Mouse (Mus musculus): Measurements from ENCODE around the gene Yipf4. TPM values are rescaled to one million over a fixed set of nuclear protein-coding genes. Genes with fewer than 3 reads are reported as not detected.

Yipf4 gene
- total RNA-seq, 2 experiments from 2014 or later, result 28.4 to 36.7 TPM

DNA sequence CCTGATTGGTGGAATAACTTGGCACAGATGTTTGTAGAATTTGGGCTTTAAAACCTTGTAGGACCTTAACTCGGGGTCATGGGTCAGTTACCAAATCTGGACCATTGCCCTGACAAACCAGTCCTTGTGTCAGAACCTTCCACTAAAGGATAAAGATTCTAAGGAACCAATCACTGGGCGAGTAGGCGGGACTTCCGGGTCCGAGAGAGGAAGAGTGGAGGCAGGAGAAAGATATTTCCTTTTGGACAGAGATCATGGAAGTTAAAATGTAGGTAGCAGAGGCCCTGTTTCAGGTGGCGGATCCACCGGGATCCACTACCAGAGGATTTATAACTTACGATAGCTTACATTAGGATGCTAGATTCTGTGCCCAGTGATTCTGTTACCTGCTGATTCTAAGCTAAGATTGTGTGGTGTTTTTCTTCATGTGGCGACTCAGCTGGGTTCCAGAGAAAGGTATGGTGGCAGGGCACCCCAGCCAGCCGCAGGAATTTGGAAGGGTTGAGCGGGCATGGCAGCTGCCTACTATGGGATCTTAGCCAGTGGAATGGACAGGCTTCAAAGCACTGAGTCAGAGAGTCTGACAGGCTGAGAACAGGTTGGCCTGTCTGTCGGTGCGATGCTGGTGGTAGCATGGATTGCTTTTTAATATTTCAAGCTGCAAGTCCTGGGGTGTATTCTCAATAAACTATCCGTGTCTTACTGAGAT lies 8.8 kb upstream of the Yipf4 start:
- DNase-seq, result no peak
- TF ChIP-seq CTCF (IDR thresholded peaks at IDR 0.05), result no peak
- intact Hi-C loops (cut with DNase I), result no loop called here
- H3K27ac ChIP-seq, result no peak overlapping the region
- no peak overlapping the region for H3K4me3 ChIP-seq

GRCm38 (mm10) chr17:74489901-74490220 lies 568 bp downstream of the Yipf4 start:
- no peak for DNase-seq
- Histone ChIP-seq H3K27ac (peak overlapping the region; percentile 98), H3K4me3 (peak overlapping the region; percentile 81)
- intact Hi-C loops (cut with DNase I), result loop anchor here (1.0 to 2.0 kb wide), 2 partner anchors 39 to 95 kb away; partner anchors contain the start of genes Birc6 and Slc30a6
- no peak for TF ChIP-seq CTCF (IDR thresholded peaks at IDR 0.05)

DNA sequence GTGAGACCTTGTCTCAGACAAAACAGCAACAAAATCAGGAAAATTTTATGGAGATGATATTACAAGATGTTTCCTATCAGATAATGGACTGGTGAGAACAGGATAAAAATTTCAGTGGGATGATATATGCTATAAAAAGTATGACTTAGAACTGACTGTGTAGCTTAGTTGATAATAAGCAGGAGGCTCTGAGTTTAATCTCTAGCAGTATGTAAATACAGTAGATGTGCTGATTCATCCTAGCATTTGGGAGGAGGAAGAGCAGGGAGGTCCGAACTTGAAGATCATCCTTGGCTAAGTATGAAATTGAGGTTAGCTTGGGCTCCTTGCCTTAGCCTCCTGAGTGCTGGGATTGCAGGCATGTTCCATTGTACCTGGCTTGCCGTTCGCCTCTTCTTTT lies 2.3 kb downstream of the Yipf4 start:
- Histone ChIP-seq H3K4me3 (no peak overlapping the region), H3K27ac (no peak overlapping the region)
- no peak for TF ChIP-seq CTCF (IDR thresholded peaks at IDR 0.05)
- intact Hi-C loops (cut with DNase I), result loop anchor here (2.0 kb wide), 1 partner anchor 37 kb away; the partner anchor contains the start of gene Birc6
- no peak for DNase-seq

DNA sequence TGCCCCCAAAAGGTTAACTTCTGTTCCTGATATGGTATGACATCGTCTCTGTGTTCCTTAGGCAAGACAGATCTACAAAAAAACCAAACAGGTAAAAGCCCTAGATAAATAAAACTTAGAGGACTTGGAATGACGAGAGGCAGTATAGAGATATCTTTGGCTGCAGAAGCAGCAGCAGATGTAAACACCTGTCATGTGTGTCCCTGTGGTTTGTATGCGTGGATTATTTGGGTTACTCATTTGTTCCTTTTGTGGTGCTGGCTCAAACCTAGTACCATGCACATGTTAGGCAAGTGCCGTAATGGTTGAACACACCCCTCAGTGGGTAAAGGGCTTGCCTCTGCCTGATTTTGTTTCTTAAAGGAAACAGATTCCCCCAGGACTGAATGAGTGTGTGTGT lies 10.9 kb downstream of the Yipf4 start:
- no peak for DNase-seq
- intact Hi-C loops (cut with DNase I), result no loop called here
- H3K4me3 ChIP-seq, result no peak overlapping the region
- no peak overlapping the region for H3K27ac ChIP-seq
- TF ChIP-seq CTCF (IDR thresholded peaks at IDR 0.05), result no peak

- intact Hi-C loops (cut with DNase I), result no loop called here
- H3K4me3 ChIP-seq, result no peak overlapping the region
Observed at GRCm38 (mm10) chr17:74501085-74501484, 11.8 kb downstream of the Yipf4 start.

DNA sequence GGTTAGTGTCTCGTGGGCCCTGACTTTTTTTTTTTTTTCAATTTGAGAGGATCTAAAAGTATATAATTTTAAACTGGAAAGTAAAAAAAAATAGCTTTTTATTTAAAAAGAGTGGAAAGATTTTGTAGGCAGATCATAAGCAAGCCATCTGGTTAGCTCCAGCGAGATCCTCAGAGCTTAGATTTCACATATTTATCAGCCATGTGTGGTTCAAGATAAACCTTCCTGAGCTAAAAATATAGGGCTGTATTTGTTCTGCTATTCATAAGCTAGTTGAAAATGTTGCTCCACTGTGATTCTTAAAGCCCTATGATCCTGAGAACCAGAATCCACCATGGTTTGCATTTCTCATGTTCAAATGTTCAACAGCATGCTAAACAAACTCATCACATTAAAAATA lies 18.6 kb downstream of the Yipf4 start:
- intact Hi-C loops (cut with DNase I), result no loop called here
- no peak for TF ChIP-seq CTCF (IDR thresholded peaks at IDR 0.05)
- Histone ChIP-seq H3K4me3 (no peak overlapping the region), H3K27ac (no peak overlapping the region)
- no peak for DNase-seq

More at GRCm38 (mm10) chr17:74501085-74501484, 11.8 kb downstream of the Yipf4 start:
- no peak overlapping the region for H3K27ac ChIP-seq
- no peak for DNase-seq
- TF ChIP-seq CTCF (IDR thresholded peaks at IDR 0.05), result no peak

GRCm38 (mm10) chr17:74508600-74508999 lies 19.3 kb downstream of the Yipf4 start:
- no peak for DNase-seq
- Histone ChIP-seq H3K27ac (no peak overlapping the region), H3K4me3 (no peak overlapping the region)
- no peak for TF ChIP-seq CTCF (IDR thresholded peaks at IDR 0.05)
- intact Hi-C loops (cut with DNase I), result no loop called here

DNA sequence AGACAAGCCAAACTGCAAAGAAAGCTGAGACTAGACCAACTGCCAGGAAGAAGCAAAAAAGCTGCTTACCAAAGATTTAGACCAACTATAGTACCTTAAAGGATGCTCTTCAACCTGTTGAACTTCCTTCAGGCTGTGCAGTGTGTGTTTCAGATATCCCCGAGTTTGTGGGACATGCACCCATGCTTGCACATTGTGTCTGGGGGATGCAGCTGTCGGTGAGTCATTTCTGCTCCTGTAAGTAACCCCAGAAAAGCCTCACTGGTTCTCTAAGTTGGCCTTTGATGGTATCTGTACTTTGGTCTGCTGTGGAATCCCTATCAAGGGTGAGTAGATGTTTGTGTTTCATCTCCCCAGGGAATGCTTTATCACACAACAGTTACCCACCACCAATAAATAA lies 23.0 kb downstream of the Yipf4 start:
- DNase-seq, result no peak
- no peak overlapping the region for H3K4me3 ChIP-seq
- no peak for TF ChIP-seq CTCF (IDR thresholded peaks at IDR 0.05)

DNA sequence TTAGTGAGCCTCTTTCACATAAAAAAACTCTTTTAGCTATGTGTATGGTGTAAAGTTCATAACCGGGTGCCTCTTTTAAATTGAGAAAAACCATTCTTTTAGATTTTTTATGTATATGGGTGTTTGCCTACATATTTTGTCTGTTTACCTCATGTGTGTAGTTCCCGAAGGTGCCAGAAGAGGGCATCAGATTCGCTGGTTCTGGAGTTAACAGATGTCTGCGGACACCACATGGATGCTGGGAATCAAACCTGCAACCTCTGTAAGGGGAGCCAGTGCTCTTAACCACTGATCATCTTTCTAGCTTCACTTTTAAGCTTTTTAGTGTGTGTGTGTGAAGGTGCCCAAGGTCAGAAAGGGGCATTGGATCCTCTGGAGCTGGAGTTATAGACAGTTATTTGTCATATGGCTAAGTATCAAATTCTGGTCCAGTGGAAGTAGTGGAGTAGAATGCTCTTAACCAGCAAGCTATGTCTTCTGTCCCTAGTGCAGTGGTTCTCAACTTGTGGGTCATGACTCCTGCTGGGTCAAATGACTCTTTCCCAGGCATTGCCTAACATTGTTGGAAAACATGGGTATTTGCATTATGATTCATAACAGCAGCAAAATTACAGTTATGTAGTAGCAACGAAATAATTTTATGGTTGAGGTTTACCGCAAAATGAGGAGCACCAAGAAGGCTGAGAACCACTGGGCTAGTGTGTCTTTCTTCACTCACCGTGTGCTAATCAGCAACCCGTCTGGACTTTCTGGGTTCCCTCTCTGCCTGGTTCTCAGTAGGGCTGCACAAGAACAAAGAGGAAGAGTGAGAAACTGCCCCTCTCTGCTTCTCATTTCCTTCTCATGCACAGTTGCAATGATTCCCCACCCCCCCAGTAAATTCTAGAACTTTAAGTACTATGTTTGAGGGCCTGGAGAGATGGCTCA lies 33.8 kb downstream of the Yipf4 start:
- no peak for DNase-seq
- no peak for TF ChIP-seq CTCF (IDR thresholded peaks at IDR 0.05)
- Histone ChIP-seq H3K27ac (no peak overlapping the region), H3K4me3 (no peak overlapping the region)
- intact Hi-C loops (cut with DNase I), result no loop called here

More for the DNA sequence above, 23.0 kb downstream of the Yipf4 start:
- intact Hi-C loops (cut with DNase I), result no loop called here
- H3K27ac ChIP-seq, result no peak overlapping the region

- Histone ChIP-seq H3K27ac (no peak overlapping the region), H3K4me3 (no peak overlapping the region)
- no peak for DNase-seq
- intact Hi-C loops (cut with DNase I), result no loop called here
- TF ChIP-seq CTCF (IDR thresholded peaks at IDR 0.05), result no peak
Observed at GRCm38 (mm10) chr17:74526117-74526516, 36.8 kb downstream of the Yipf4 start.

- Histone ChIP-seq H3K4me3 (peak overlapping the region; percentile 82), H3K27ac (peak overlapping the region; percentile 97)
- no peak for TF ChIP-seq CTCF (IDR thresholded peaks at IDR 0.05)
- intact Hi-C loops (cut with DNase I), result no loop called here
- DNase-seq, result no peak
Observed at GRCm38 (mm10) chr17:74526806-74527653, 37.7 kb downstream of the Yipf4 start.

All from gastrocnemius, adult 2 months (tissue).